Mouse (Mus musculus): ENCODE measurements at regions not wholly inside any gene's neighbourhood (a gene's known extent, or its start where the extent isn't known, plus 50 kb on each side); places are given as distances from the start of the nearest gene placed in this dataset.

DNA sequence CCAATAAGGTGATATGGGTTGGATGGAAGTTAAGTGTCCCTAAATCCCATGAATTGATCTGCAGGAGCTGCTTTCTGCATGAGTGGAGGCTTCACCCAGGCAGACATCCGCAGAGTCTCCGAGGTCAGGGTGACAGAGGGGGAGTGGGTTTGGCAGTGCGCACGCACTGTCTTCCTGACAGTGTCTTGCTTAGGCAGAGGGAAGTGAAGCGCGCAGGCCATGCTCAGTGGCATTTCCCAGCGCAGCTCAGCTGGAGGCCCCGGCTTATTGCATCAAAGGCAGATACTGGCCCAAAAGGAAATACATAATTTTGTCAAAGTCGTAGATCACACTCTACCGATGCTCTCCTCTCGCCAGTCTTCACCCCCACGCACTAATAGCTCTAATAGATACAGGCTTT, 252.7 kb upstream of the Dnajc24 start:
- Histone ChIP-seq H3K4me2 (no peak overlapping the region), H3K27me3 (ENCODE audit: control insufficient read depth, insufficient read depth, low read length) (no peaks in the 10 kb centered on the region), H3K36me3 (ENCODE audit: control insufficient read depth, insufficient read depth, low read length) (no peaks in the 10 kb centered on the region), H3K4me3 (ENCODE audit: low read depth, low read length) (no peak overlapping the region), H3K4me1 (ENCODE audit: control insufficient read depth, insufficient read depth, low read length) (no peaks in the 10 kb centered on the region), H3K9ac (ENCODE audit: low read depth, low read length) (no peak overlapping the region), H3K27ac (ENCODE audit: low read depth, low read length) (no peak overlapping the region), H3K9me3 (replicated peaks; ENCODE audit: control insufficient read depth, low read length) (no peaks in the 10 kb centered on the region)
- 69% methylated on average over 12 of the region's 12 CpGs for WGBS (ENCODE audit: insufficient replicate concordance)
- ATAC-seq (replicated peaks; ENCODE audit: insufficient number of reproducible peaks, low FRiP score, low TSS enrichment) = no peak

GRCm38 (mm10) chr2:106234358-106234757, 231.0 kb upstream of the Dnajc24 start:
- Histone ChIP-seq H3K9ac (ENCODE audit: low read depth, low read length) (no peak overlapping the region), H3K27me3 (ENCODE audit: control insufficient read depth, insufficient read depth, low read length) (no peaks in the 10 kb centered on the region), H3K36me3 (ENCODE audit: control insufficient read depth, insufficient read depth, low read length) (no peaks in the 10 kb centered on the region), H3K4me3 (ENCODE audit: low read depth, low read length) (no peak overlapping the region), H3K9me3 (replicated peaks; ENCODE audit: control insufficient read depth, low read length) (no peaks in the 10 kb centered on the region), H3K4me2 (no peak overlapping the region), H3K27ac (ENCODE audit: low read depth, low read length) (no peak overlapping the region), H3K4me1 (ENCODE audit: control insufficient read depth, insufficient read depth, low read length) (no peaks in the 10 kb centered on the region)
- WGBS (ENCODE audit: insufficient replicate concordance) = 69% methylated on average over 4 of the region's 4 CpGs
- no peak for ATAC-seq (replicated peaks; ENCODE audit: insufficient number of reproducible peaks, low FRiP score, low TSS enrichment)

GRCm38 (mm10) chr2:106231136-106231535, 227.8 kb upstream of the Dnajc24 start:
- Histone ChIP-seq H3K27me3 (ENCODE audit: control insufficient read depth, insufficient read depth, low read length) (no peaks in the 10 kb centered on the region), H3K9me3 (replicated peaks; ENCODE audit: control insufficient read depth, low read length) (no peaks in the 10 kb centered on the region), H3K4me1 (ENCODE audit: control insufficient read depth, insufficient read depth, low read length) (no peaks in the 10 kb centered on the region), H3K4me2 (no peak overlapping the region), H3K27ac (ENCODE audit: low read depth, low read length) (no peak overlapping the region), H3K4me3 (ENCODE audit: low read depth, low read length) (no peak overlapping the region), H3K9ac (ENCODE audit: low read depth, low read length) (no peak overlapping the region), H3K36me3 (ENCODE audit: control insufficient read depth, insufficient read depth, low read length) (no peaks in the 10 kb centered on the region)
- no peak for ATAC-seq (replicated peaks; ENCODE audit: insufficient number of reproducible peaks, low FRiP score, low TSS enrichment)
- 77% methylated on average over 5 of the region's 5 CpGs for WGBS (ENCODE audit: insufficient replicate concordance)

DNA sequence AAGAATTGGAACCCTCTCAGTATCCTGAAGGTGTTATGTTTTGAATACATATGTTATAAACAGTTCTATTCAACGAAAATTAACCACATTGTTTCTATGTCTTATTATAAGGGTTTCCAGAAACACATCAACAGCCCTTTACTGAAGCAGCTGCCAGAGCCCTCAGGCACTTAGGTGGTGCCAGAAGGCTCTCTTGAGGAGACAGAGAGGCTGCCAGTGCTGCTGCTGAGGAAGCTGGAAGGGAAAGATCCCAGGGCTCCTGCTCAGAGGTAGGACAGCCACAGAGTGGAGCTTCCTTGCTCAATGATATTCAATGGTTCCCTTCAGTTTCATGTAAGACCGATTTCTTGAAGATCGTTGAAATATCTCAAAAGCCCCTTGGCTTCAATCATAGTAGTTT, 226.7 kb upstream of the Dnajc24 start:
- Histone ChIP-seq H3K4me2 (no peak overlapping the region), H3K27me3 (ENCODE audit: control insufficient read depth, insufficient read depth, low read length) (no peaks in the 10 kb centered on the region), H3K27ac (ENCODE audit: low read depth, low read length) (no peak overlapping the region), H3K36me3 (ENCODE audit: control insufficient read depth, insufficient read depth, low read length) (no peaks in the 10 kb centered on the region), H3K9ac (ENCODE audit: low read depth, low read length) (no peak overlapping the region), H3K4me1 (ENCODE audit: control insufficient read depth, insufficient read depth, low read length) (no peaks in the 10 kb centered on the region), H3K9me3 (replicated peaks; ENCODE audit: control insufficient read depth, low read length) (no peaks in the 10 kb centered on the region), H3K4me3 (ENCODE audit: low read depth, low read length) (no peak overlapping the region)
- ATAC-seq (replicated peaks; ENCODE audit: insufficient number of reproducible peaks, low FRiP score, low TSS enrichment) = no peak
- 79% methylated on average over 3 of the region's 3 CpGs for WGBS (ENCODE audit: insufficient replicate concordance)

- 73% methylated on average over 1 of the region's 1 CpGs for WGBS (ENCODE audit: insufficient replicate concordance)
- Histone ChIP-seq H3K9ac (ENCODE audit: low read depth, low read length) (no peak overlapping the region), H3K27ac (ENCODE audit: low read depth, low read length) (no peak overlapping the region), H3K4me3 (ENCODE audit: low read depth, low read length) (no peak overlapping the region), H3K4me1 (ENCODE audit: control insufficient read depth, insufficient read depth, low read length) (no peaks in the 10 kb centered on the region), H3K27me3 (ENCODE audit: control insufficient read depth, insufficient read depth, low read length) (no peaks in the 10 kb centered on the region), H3K9me3 (replicated peaks; ENCODE audit: control insufficient read depth, low read length) (no peaks in the 10 kb centered on the region), H3K4me2 (no peak overlapping the region), H3K36me3 (ENCODE audit: control insufficient read depth, insufficient read depth, low read length) (no peaks in the 10 kb centered on the region)
- no peak for ATAC-seq (replicated peaks; ENCODE audit: insufficient number of reproducible peaks, low FRiP score, low TSS enrichment)
These were observed 224.9 kb upstream of the Dnajc24 start for GRCm38 (mm10) chr2:106228249-106228648.

GRCm38 (mm10) chr2:106216169-106216568, 212.8 kb upstream of the Dnajc24 start:
- H3K4me1 ChIP-seq (ENCODE audit: control insufficient read depth, insufficient read depth, low read length) = no peaks in the 10 kb centered on the region
- ATAC-seq (replicated peaks; ENCODE audit: insufficient number of reproducible peaks, low FRiP score, low TSS enrichment) = no peak
- H3K9me3 ChIP-seq (replicated peaks; ENCODE audit: control insufficient read depth, low read length) = no peaks in the 10 kb centered on the region
- 85% methylated on average over 3 of the region's 3 CpGs for WGBS (ENCODE audit: insufficient replicate concordance)
- no peak overlapping the region for H3K4me2 ChIP-seq
- no peak overlapping the region for H3K4me3 ChIP-seq (ENCODE audit: low read depth, low read length)
- no peak overlapping the region for H3K9ac ChIP-seq (ENCODE audit: low read depth, low read length)
- no peaks in the 10 kb centered on the region for H3K36me3 ChIP-seq (ENCODE audit: control insufficient read depth, insufficient read depth, low read length)
- no peak overlapping the region for H3K27ac ChIP-seq (ENCODE audit: low read depth, low read length)
- H3K27me3 ChIP-seq (ENCODE audit: control insufficient read depth, insufficient read depth, low read length) = no peaks in the 10 kb centered on the region

GRCm38 (mm10) chr2:106213740-106214139, 210.4 kb upstream of the Dnajc24 start:
- H3K36me3 ChIP-seq (ENCODE audit: control insufficient read depth, insufficient read depth, low read length) = no peaks in the 10 kb centered on the region
- 73% methylated on average over 4 of the region's 4 CpGs for WGBS (ENCODE audit: insufficient replicate concordance)
- H3K4me1 ChIP-seq (ENCODE audit: control insufficient read depth, insufficient read depth, low read length) = no peaks in the 10 kb centered on the region
- H3K4me2 ChIP-seq = no peak overlapping the region
- no peak overlapping the region for H3K4me3 ChIP-seq (ENCODE audit: low read depth, low read length)
- H3K27me3 ChIP-seq (ENCODE audit: control insufficient read depth, insufficient read depth, low read length) = no peaks in the 10 kb centered on the region
- H3K27ac ChIP-seq (ENCODE audit: low read depth, low read length) = no peak overlapping the region
- no peaks in the 10 kb centered on the region for H3K9me3 ChIP-seq (replicated peaks; ENCODE audit: control insufficient read depth, low read length)
- no peak overlapping the region for H3K9ac ChIP-seq (ENCODE audit: low read depth, low read length)
- no peak for ATAC-seq (replicated peaks; ENCODE audit: insufficient number of reproducible peaks, low FRiP score, low TSS enrichment)

GRCm38 (mm10) chr2:106210773-106211172, 207.4 kb upstream of the Dnajc24 start:
- no peaks in the 10 kb centered on the region for H3K36me3 ChIP-seq (ENCODE audit: control insufficient read depth, insufficient read depth, low read length)
- H3K27ac ChIP-seq (ENCODE audit: low read depth, low read length) = no peak overlapping the region
- H3K4me1 ChIP-seq (ENCODE audit: control insufficient read depth, insufficient read depth, low read length) = no peaks in the 10 kb centered on the region
- no peak overlapping the region for H3K4me3 ChIP-seq (ENCODE audit: low read depth, low read length)
- no peak overlapping the region for H3K4me2 ChIP-seq
- no peaks in the 10 kb centered on the region for H3K27me3 ChIP-seq (ENCODE audit: control insufficient read depth, insufficient read depth, low read length)
- no peak overlapping the region for H3K9ac ChIP-seq (ENCODE audit: low read depth, low read length)
- no peaks in the 10 kb centered on the region for H3K9me3 ChIP-seq (replicated peaks; ENCODE audit: control insufficient read depth, low read length)
- ATAC-seq (replicated peaks; ENCODE audit: insufficient number of reproducible peaks, low FRiP score, low TSS enrichment) = no peak
- 62% methylated on average over 1 of the region's 1 CpGs for WGBS (ENCODE audit: insufficient replicate concordance)

DNA sequence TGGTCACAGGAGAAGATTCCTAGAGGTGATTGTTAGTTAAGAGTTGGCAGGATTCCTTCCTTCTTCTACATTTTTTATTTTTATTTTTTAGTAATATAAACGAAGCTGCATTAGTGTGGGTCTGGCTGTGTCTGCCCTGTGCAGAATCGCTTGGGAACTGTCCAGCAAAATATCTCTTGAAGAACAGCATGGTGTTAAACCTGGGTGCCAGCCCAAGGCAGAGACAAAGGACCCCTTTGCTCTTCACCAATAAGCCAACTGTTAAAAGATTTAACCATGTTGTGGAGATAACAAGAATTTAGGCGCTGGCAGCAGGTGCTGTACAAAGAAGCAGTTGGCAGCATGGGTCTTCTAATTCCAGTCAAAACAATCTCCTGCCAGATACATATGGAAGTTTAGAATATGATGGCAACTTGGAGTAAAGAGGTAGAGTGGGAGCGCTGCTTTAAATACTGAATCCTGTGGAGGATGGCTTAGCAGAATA, 205.5 kb upstream of the Dnajc24 start:
- H3K9ac ChIP-seq (ENCODE audit: low read depth, low read length) = no peak overlapping the region
- H3K4me3 ChIP-seq (ENCODE audit: low read depth, low read length) = no peak overlapping the region
- 61% methylated on average over 4 of the region's 4 CpGs for WGBS (ENCODE audit: insufficient replicate concordance)
- H3K4me2 ChIP-seq = no peak overlapping the region
- no peaks in the 10 kb centered on the region for H3K27me3 ChIP-seq (ENCODE audit: control insufficient read depth, insufficient read depth, low read length)
- no peaks in the 10 kb centered on the region for H3K4me1 ChIP-seq (ENCODE audit: control insufficient read depth, insufficient read depth, low read length)
- no peaks in the 10 kb centered on the region for H3K36me3 ChIP-seq (ENCODE audit: control insufficient read depth, insufficient read depth, low read length)
- no peak overlapping the region for H3K27ac ChIP-seq (ENCODE audit: low read depth, low read length)
- ATAC-seq (replicated peaks; ENCODE audit: insufficient number of reproducible peaks, low FRiP score, low TSS enrichment) = no peak
- H3K9me3 ChIP-seq (replicated peaks; ENCODE audit: control insufficient read depth, low read length) = no peaks in the 10 kb centered on the region

Measured in heart, embryonic 11.5 days (tissue).